Mouse (Mus musculus): ENCODE results near the gene Cd40lg. TPM values are rescaled to one million over a fixed set of nuclear protein-coding genes. Genes with fewer than 3 reads are reported as not detected.

Cd40lg gene
- polyA plus RNA-seq, 1 experiment, result not detected

DNA sequence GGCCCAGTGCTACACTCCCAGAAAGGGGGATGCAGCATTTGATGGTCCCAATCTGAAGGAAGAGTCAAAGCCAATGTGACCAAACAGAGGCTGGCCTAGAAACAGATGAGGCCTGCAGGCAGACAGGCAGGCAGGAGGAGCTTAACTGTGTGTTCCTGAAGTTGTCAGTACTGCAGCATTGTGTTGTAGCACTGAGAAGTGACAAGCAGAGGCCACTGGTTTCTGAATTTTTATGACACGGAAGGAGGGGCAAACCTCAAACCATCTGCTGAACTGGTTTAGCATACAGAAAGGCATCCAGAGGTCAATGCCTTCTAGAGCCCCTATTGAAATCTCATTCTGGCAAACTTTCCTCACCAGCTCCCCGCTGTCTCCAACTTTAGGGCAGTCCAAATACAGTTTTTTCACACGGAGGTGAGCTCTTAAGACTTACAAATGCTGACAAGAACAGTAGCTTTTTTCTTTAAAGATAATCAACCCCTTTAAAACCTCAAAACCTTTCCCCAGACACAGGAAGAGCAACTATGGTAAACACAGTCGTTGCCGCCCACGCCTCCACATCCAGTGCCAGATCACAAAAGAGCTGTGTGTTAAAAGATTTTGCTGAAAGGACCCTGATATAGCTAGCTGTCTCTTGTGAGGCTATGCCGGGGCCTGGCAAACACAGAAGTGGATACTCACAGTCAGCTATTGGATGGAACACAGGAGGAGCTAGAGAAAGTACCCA is 41.5 kb downstream of the Cd40lg start:
- no peak for TF ChIP-seq MYOG (IDR thresholded peaks at IDR 0.05; ENCODE audit: control insufficient read depth, extremely low read depth, insufficient read length)
- no peak for TF ChIP-seq CEBPB (IDR thresholded peaks at IDR 0.05; ENCODE audit: low read depth)
- no peak for TF ChIP-seq CTCF (IDR thresholded peaks at IDR 0.05; ENCODE audit: control insufficient read depth, insufficient read depth, insufficient read length)
- no peak for TF ChIP-seq FOSL1 (IDR thresholded peaks at IDR 0.05; ENCODE audit: insufficient read depth, low read length, poor library complexity, severe bottlenecking)
- TF ChIP-seq MAX (IDR thresholded peaks at IDR 0.05), result no peak
- TF ChIP-seq USF1 (IDR thresholded peaks at IDR 0.05; ENCODE audit: low read depth), result no peak
- TF ChIP-seq MYOD1 (IDR thresholded peaks at IDR 0.05; ENCODE audit: control insufficient read depth, insufficient read length, low read depth), result no peak
- H3K4me3 ChIP-seq (ENCODE audit: insufficient read depth, poor library complexity, severe bottlenecking), result no peak overlapping the region

DNA sequence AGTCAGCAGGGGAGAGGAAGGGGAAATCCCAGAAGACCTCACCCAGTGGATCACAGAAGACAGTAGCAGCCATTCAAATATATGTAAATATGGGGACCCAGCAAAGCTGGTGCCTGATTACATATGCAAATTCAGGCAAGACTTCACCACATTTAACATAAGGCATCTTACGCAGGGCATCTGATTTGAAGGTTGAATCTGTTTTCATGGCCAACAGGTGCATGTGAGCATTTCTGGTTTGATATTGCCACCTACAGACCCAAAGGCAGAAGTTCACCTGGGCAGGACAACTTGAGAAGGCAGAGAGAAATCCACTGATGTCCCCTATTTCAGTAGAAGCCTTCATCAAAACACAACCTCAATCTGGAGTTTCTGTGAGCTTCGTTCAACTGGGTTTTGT is 48.8 kb downstream of the Cd40lg start:
- Histone ChIP-seq H3K4me3 (ENCODE audit: insufficient read depth, poor library complexity, severe bottlenecking) (no peak overlapping the region), H3K79me3 (ENCODE audit: low read depth) (no peaks in the 10 kb centered on the region), H3K27me3 (ENCODE audit: control insufficient read depth, insufficient read depth, insufficient read length) (no peaks in the 10 kb centered on the region), H3K36me3 (ENCODE audit: control insufficient read depth, insufficient read depth) (no peaks in the 10 kb centered on the region), H3ac (ENCODE audit: control insufficient read depth, insufficient read length, low read depth) (no peak overlapping the region), H3K79me2 (ENCODE audit: control insufficient read depth, insufficient read depth) (no peaks in the 10 kb centered on the region)
- TF ChIP-seq FOSL1 (IDR thresholded peaks at IDR 0.05; ENCODE audit: insufficient read depth, low read length, poor library complexity, severe bottlenecking) (no peak), MAX (IDR thresholded peaks at IDR 0.05) (no peak), CTCF (IDR thresholded peaks at IDR 0.05; ENCODE audit: control insufficient read depth, insufficient read depth, insufficient read length) (no peak), USF1 (IDR thresholded peaks at IDR 0.05; ENCODE audit: low read depth) (no peak), CEBPB (IDR thresholded peaks at IDR 0.05; ENCODE audit: low read depth) (no peak), MYOG (IDR thresholded peaks at IDR 0.05; ENCODE audit: control insufficient read depth, extremely low read depth, insufficient read length) (no peak), MYOD1 (IDR thresholded peaks at IDR 0.05; ENCODE audit: control insufficient read depth, insufficient read length, low read depth) (no peak)

More for the DNA sequence above, 41.5 kb downstream of the Cd40lg start:
- Histone ChIP-seq H3K79me3 (ENCODE audit: low read depth) (no peaks in the 10 kb centered on the region), H3K79me2 (ENCODE audit: control insufficient read depth, insufficient read depth) (no peaks in the 10 kb centered on the region), H3ac (ENCODE audit: control insufficient read depth, insufficient read length, low read depth) (no peak overlapping the region), H3K27me3 (ENCODE audit: control insufficient read depth, insufficient read depth, insufficient read length) (no peaks in the 10 kb centered on the region), H3K36me3 (ENCODE audit: control insufficient read depth, insufficient read depth) (no peaks in the 10 kb centered on the region)

DNA sequence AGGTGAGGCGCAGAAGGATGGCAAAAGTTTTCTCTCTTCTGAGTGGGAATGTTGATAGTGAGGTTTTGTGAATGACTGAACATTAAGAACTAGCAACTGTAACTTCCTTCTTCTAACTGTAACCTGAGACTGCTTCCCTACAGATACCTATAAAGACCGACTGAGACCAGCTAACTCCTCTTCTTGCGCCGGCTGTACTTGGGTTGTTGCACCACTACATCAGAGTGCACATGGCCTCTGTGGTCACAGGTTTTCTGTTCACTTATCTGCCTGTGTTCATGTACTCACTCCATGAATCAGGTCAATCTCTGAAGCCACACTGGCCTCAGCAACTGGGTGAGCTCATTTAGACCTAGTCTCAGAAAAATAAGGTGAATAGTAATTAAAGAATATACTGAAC is 51.6 kb downstream of the Cd40lg start:
- no peak for TF ChIP-seq USF1 (IDR thresholded peaks at IDR 0.05; ENCODE audit: low read depth)
- no peak for TF ChIP-seq MYOD1 (IDR thresholded peaks at IDR 0.05; ENCODE audit: control insufficient read depth, insufficient read length, low read depth)
- TF ChIP-seq CEBPB (IDR thresholded peaks at IDR 0.05; ENCODE audit: low read depth), result no peak
- TF ChIP-seq FOSL1 (IDR thresholded peaks at IDR 0.05; ENCODE audit: insufficient read depth, low read length, poor library complexity, severe bottlenecking), result no peak
- no peak for TF ChIP-seq MAX (IDR thresholded peaks at IDR 0.05)
- no peak for TF ChIP-seq MYOG (IDR thresholded peaks at IDR 0.05; ENCODE audit: control insufficient read depth, extremely low read depth, insufficient read length)
- no peak for TF ChIP-seq CTCF (IDR thresholded peaks at IDR 0.05; ENCODE audit: control insufficient read depth, insufficient read depth, insufficient read length)
- no peaks in the 10 kb centered on the region for H3K27me3 ChIP-seq (ENCODE audit: control insufficient read depth, insufficient read depth, insufficient read length)

More for the DNA sequence above, 51.6 kb downstream of the Cd40lg start:
- H3K36me3 ChIP-seq (ENCODE audit: control insufficient read depth, insufficient read depth), result no peaks in the 10 kb centered on the region
- H3ac ChIP-seq (ENCODE audit: control insufficient read depth, insufficient read length, low read depth), result no peak overlapping the region
- no peaks in the 10 kb centered on the region for H3K79me2 ChIP-seq (ENCODE audit: control insufficient read depth, insufficient read depth)
- no peaks in the 10 kb centered on the region for H3K79me3 ChIP-seq (ENCODE audit: low read depth)
- H3K4me3 ChIP-seq (ENCODE audit: insufficient read depth, poor library complexity, severe bottlenecking), result no peak overlapping the region

Other genes with a start within 250 kb of the Cd40lg start
- gene Brs3, start 169.1 kb upstream of the Cd40lg start, polyA plus RNA-seq (2012; fragmentation: generic; extraction: Trizol), result not detected
- 12.6 TPM for gene Htatsf1, start 158.6 kb upstream of the Cd40lg start, polyA plus RNA-seq (2012; fragmentation: generic; extraction: Trizol)
- not detected for gene Vgll1, start 124.0 kb upstream of the Cd40lg start, polyA plus RNA-seq (2012; fragmentation: generic; extraction: Trizol)
- gene Arhgef6, start 126.6 kb downstream of the Cd40lg start, polyA plus RNA-seq (2012; fragmentation: generic; extraction: Trizol), result 1.3 TPM
- 25.5 TPM for gene Rbmx, start 180.9 kb downstream of the Cd40lg start, polyA plus RNA-seq (2012; fragmentation: generic; extraction: Trizol)
- 0.19 TPM for gene Gm364, start 197.0 kb downstream of the Cd40lg start, polyA plus RNA-seq (2012; fragmentation: generic; extraction: Trizol)